21 mouse cellular contexts compared by ENCODE assay signal in the genomic region with DNA sequence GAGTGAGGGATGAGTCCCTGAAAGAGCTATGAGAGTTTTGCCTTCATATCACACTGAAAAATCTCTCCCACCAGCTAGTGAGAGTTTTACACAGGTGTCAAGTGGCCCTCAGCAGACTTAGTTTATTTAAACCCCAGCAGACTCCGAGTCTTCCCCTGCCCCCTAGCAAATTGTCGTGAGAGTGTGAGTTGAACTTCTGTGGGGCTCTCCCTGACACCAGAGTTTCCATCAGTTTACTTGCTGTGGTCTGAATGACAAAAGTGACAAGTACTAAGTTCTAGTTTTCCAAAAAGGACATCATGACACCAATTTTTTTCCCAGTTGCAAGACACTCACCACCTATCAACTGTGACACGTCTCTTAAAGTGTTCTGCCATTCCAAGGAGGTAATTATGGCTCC. TPM values are rescaled to one million over a fixed set of nuclear protein-coding genes. Genes with fewer than 3 reads are reported as not detected.
"Had no signal": no experiment of that assay in that cellular context is flagged by ENCODE, and none has a peak within 500 bp of the region (broad histone marks: within the 10 kb centered on the region; RNA-seq: fewer than 3 reads in every experiment).

No protein-coding gene starts in this region.

- H3K4me3 ChIP-seq: left cerebral cortex, adult 2 months; liver, embryonic 13.5 days; midbrain, embryonic 12.5 days; myocyte; neural tube, embryonic 13.5 days had no signal

- H3K9ac ChIP-seq: liver, embryonic 13.5 days; midbrain, embryonic 12.5 days; neural tube, embryonic 13.5 days had no signal

- H3K4me1 ChIP-seq: midbrain, embryonic 12.5 days; neural tube, embryonic 13.5 days had no signal

- H3K9me3 ChIP-seq: liver, embryonic 13.5 days; midbrain, embryonic 12.5 days; neural tube, embryonic 13.5 days had no signal

- ATAC-seq: midbrain, embryonic 16.5 days had no signal

- H3K4me2 ChIP-seq: liver, embryonic 13.5 days; midbrain, embryonic 12.5 days; neural tube, embryonic 13.5 days had no signal

- H3K27me3 ChIP-seq: midbrain, embryonic 12.5 days; neural tube, embryonic 13.5 days had no signal

- H3K27ac ChIP-seq: left cerebral cortex, adult 2 months; liver, embryonic 13.5 days; midbrain, embryonic 12.5 days; neural tube, embryonic 13.5 days had no signal

- DNase-seq: kidney, adult 11 months; kidney, adult 8-10 months; kidney, postnatal 25 days; layer of hippocampus, postnatal 36 days; liver, embryonic 13.5 days; lung, adult 2 months; lung, postnatal 14 days; lung, postnatal 4 days; retina, postnatal 1 day; right cerebral cortex, postnatal 25 days; spleen, adult 18-20 months; thymus, adult 2 months; thymus, postnatal 14 days; thymus, postnatal 4 days had no signal

RNA-seq across cellular contexts. Expression of gene Cabp7, which starts 58.7 kb away (rescaled TPM):
- polyA plus RNA-seq: large intestine, adult 2 months; liver, adult 2 months; liver, embryonic 13.5 days had no signal
